Mouse (Mus musculus) heart, postnatal 0 days (tissue): ENCODE measurements around the gene Vtn.

Experiments used
- CTCF ChIP-seq: IDR thresholded peaks from 2 replicates; pipeline ENCODE4 v1.5.1; 2016; ENCODE audit warnings: antibody characterized with exemption, control low read depth, low read depth
- EP300 ChIP-seq: IDR thresholded peaks from 2 replicates; pipeline ENCODE4 v1.6.1; 2016; ENCODE audit warnings: antibody characterized with exemption, low read depth

GRCm38 (mm10) chr11:78536080-78536689 lies 37.3 kb downstream of the Vtn start, which contains the start of the genes Tnfaip1 and Ift20:
- no peak for TF ChIP-seq CTCF
- 0 out of 2 replicates have a peak, but pooled peaks have one; percentile 52 for TF ChIP-seq EP300
